Mouse (Mus musculus) neural tube, embryonic 14.5 days (tissue): ENCODE results near the gene Gas7. TPM values are rescaled to one million over a fixed set of nuclear protein-coding genes. Genes with fewer than 3 reads are reported as not detected.

ENCODE experiments used
- ATAC-seq: fragments of 200-750 bp; cut with Nextera tagmentation; 2 replicates; pipeline ENCODE4 v1.8.0; 2017; ENCODE audit warnings: low read depth, mild to moderate bottlenecking, moderate TSS enrichment, moderate library complexity
- H3K27ac ChIP-seq: fragments of 300-500 bp; sonication (generic); 2 replicates; pipeline ENCODE4 v1.5.1; 2014; ENCODE audit warnings: low read depth, mild to moderate bottlenecking, control low read depth, low read length, moderate library complexity, mixed read lengths
- H3K27me3 ChIP-seq: fragments of 300-500 bp; sonication (generic); 2 replicates; pipeline ENCODE4 v1.6.1; 2014; ENCODE audit warnings: low read length; ENCODE audit not compliant: control insufficient read depth, insufficient read depth
- H3K36me3 ChIP-seq: fragments of 300-500 bp; sonication (generic); 2 replicates; pipeline ENCODE4 v1.6.1; 2014; ENCODE audit warnings: low read length, mixed read lengths; ENCODE audit not compliant: control insufficient read depth, insufficient read depth
- H3K4me1 ChIP-seq: fragments of 300-500 bp; sonication (generic); 2 replicates; pipeline ENCODE4 v1.6.1; 2014; ENCODE audit warnings: low read length; ENCODE audit not compliant: control insufficient read depth, insufficient read depth
- H3K4me2 ChIP-seq: fragments of 300-500 bp; sonication (generic); 2 replicates; pipeline ENCODE4 v1.6.1; 2014; ENCODE audit warnings: mild to moderate bottlenecking, low read depth, low read length, control low read depth
- H3K4me3 ChIP-seq: fragments of 300-500 bp; sonication (generic); 2 replicates; pipeline ENCODE4 v1.5.1; 2014; ENCODE audit warnings: low read depth, low read length, control low read depth, mixed read lengths
- H3K9ac ChIP-seq: fragments of 300-500 bp; sonication (generic); replicated peaks from 2 replicates; pipeline ENCODE4 v1.6.1; 2014; ENCODE audit warnings: low read depth, mild to moderate bottlenecking, control low read depth, low read length, mixed read lengths
- H3K9me3 ChIP-seq: fragments of 300-500 bp; sonication (generic); 2 replicates; pipeline ENCODE4 v1.6.1; 2016; ENCODE audit warnings: low read length; ENCODE audit not compliant: control insufficient read depth
- WGBS: fragments of 180-500 bp; shearing (Covaris S2); extraction: QIAGEN DNeasy Blood & Tissue Kit; methylation state at CpG from one replicate; pipeline ENCODE4 v1.1.7; 2014; 5-methylcytosine and 5-hydroxymethylcytosine counted together
- polyA plus RNA-seq: library from polyadenylated mRNA; unstranded; fragments of >200 nt; fragmentation: Nextera tagmentation; extraction: Ambion mirVana; gene quantifications from 2 replicates; pipeline ENCODE4 v1.2.1, GENCODE M21; 2014

The Gas7 gene
- polyA plus RNA-seq: 17.9 and 22.1 TPM in 2 replicates

DNA sequence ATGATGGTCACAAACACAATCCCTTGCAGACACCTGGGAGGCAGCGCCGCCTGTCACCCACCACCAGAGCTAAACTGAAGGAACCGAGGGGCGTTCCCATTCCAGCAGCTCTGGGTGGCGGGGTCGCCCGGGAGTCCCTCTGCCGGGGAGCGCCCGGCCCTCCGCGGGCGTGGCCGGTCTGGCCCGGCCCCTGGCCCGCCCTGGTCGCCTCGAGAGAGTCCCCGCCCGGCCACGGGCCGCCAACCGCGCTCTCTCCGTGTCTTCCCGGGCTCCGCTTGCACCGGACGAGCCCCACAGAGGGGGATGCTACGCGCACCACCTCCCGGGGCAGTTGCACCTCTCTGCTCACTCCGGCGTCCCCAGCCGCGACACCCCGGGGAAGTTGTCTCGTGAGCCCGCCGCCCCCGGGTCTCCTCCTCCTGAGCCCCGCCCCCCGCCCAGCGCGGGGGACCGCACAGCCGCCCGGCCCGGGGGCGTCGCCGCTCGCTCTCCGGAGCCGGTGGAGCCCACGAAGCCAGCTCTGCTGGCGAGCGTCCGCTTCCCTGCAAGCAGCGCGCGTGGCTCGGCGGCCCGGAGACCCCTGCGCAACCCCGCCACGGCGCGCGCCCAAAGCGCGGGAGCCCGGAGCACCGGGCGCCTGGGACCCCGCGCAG lies at the start of gene Gas7:
TSS of gene Gas7 (plus strand) at position 564 of the 653 bp plus-strand sequence.
- H3K36me3 ChIP-seq: no peaks in the 10 kb centered on the region
- H3K27me3 ChIP-seq: peaks cover 5% of the 10 kb centered on the region
- H3K9me3 ChIP-seq: no peaks in the 10 kb centered on the region
- peak; percentile 86 for ATAC-seq
- peak within 1 kb of the TSS; percentile 69 for H3K4me3 ChIP-seq
- H3K27ac ChIP-seq: peak within 1 kb of the TSS; percentile 10; the same call in 1 of the 2 replicates
- WGBS: under 1% methylated on average over 66 of the region's 78 CpGs
- peak within 1 kb of the TSS; percentile 96 for H3K4me2 ChIP-seq
- H3K4me1 ChIP-seq: no peaks in the 10 kb centered on the region
- H3K9ac ChIP-seq: peak within 1 kb of the TSS; percentile 63

DNA sequence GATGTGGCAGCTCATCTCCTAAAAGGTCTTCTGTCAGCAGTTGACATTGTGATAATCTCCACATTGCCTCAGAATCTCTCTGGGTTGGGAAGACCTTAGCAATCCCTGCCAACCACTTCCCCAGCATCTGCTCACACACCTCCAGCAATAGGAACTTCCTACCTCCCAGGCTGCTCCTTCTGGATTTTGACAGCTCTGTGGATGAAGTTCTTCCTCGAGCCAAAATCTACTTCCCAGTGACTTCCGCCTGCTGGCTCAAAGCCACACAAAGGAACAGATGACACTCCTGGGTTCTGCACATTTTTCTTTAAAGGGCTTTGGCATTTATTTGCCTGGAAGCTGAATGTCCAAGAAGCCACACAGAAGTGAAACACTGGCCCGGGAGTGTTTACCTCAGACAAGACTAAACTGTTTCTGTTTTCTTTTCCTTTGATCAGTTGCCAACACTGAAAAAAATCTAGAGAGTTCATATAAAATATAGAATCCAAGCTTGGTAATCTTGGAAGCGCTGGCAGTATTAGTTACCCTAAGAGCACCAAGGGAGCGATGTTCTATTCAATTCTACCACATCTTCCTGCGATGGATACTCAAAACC lies 40.8 kb upstream of the Gas7 start:
- Histone ChIP-seq H3K4me1 (no peaks in the 10 kb centered on the region), H3K9me3 (no peaks in the 10 kb centered on the region), H3K27me3 (no peaks in the 10 kb centered on the region), H3K4me2 (no peak overlapping the region), H3K36me3 (no peaks in the 10 kb centered on the region), H3K4me3 (no peak overlapping the region), H3K27ac (no peak overlapping the region), H3K9ac (no peak overlapping the region)
- WGBS: 82% methylated on average over 6 of the region's 6 CpGs
- ATAC-seq: no peak

DNA sequence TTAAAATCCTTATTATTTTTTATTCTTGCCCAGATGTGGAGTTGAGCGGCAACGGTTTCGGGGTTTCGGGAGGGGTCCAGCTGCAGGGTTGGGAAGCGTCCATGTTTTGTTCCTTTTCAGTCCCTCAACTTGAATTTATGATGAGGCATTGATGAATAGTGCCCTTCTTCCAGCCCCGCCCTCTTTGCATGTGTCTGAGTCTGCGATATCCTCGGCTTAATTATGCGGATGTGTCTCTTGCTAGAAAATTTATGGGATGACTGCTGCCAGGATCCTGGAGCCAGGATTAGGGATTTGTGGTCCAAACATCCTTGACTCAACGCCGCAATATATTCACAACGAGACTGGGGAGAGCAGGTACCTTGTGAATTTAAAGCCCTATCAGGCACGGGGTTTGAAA lies 31.7 kb upstream of the Gas7 start:
- H3K27me3 ChIP-seq: no peaks in the 10 kb centered on the region
- peak; percentile 17; the same call in 1 of the 2 replicates for ATAC-seq
- H3K4me2 ChIP-seq: peak overlapping the region; percentile 8; the same call in 1 of the 2 replicates
- no peak overlapping the region for H3K27ac ChIP-seq
- H3K9me3 ChIP-seq: no peaks in the 10 kb centered on the region
- no peaks in the 10 kb centered on the region for H3K36me3 ChIP-seq
- no peak overlapping the region for H3K4me3 ChIP-seq
- H3K9ac ChIP-seq: no peak overlapping the region
- no peaks in the 10 kb centered on the region for H3K4me1 ChIP-seq
- 49% methylated on average over 13 of the region's 13 CpGs for WGBS

DNA sequence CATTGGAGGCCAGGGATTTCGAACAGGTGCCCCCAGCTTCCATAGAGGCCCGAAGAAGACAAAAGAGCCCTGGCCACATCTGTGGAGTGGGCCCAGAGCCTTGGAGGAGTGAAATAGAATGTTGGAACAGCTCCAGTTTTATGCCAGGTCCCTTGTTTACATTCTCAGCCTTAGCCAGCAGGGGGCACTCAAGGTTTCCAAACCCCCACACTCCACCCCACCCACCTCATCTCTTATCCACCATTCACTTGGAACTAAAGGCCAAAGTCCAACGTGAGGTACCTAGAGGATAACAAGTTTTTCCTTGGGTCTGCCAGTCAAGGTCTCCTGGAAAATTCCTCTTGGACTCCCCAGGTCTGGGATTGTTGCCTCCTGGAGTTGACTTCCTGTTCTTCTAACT lies 27.0 kb upstream of the Gas7 start:
- Histone ChIP-seq H3K4me1 (no peaks in the 10 kb centered on the region), H3K4me3 (no peak overlapping the region), H3K27ac (no peak overlapping the region), H3K36me3 (no peaks in the 10 kb centered on the region), H3K9me3 (no peaks in the 10 kb centered on the region), H3K9ac (no peak overlapping the region), H3K27me3 (no peaks in the 10 kb centered on the region), H3K4me2 (no peak overlapping the region)
- WGBS: 37% methylated on average over 3 of the region's 3 CpGs
- no peak for ATAC-seq

DNA sequence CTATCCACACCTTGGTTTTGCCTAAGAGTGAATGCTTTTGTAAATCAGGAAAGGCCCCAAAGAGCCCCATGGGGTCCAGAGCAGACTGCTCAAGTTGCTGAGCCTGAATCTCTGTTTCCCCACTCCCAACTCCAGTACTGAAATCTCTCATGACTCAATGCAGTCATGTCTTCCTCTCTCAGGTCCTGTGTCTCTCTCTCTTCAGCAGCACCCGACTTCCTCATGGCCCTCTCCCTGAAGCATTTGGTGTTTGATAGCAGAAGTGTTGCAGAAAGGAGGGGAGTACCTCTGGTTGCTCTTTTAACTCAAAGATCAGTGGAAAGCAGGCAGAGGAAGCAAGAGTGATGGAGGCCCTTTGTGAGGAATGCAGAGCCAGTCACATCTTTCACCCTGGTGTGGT lies 25.4 kb upstream of the Gas7 start:
- no peak for ATAC-seq
- Histone ChIP-seq H3K27ac (no peak overlapping the region), H3K4me1 (no peaks in the 10 kb centered on the region), H3K9me3 (no peaks in the 10 kb centered on the region), H3K27me3 (no peaks in the 10 kb centered on the region), H3K4me3 (no peak overlapping the region), H3K4me2 (no peak overlapping the region), H3K9ac (no peak overlapping the region), H3K36me3 (no peaks in the 10 kb centered on the region)
- 84% methylated on average over 1 of the region's 1 CpGs for WGBS

DNA sequence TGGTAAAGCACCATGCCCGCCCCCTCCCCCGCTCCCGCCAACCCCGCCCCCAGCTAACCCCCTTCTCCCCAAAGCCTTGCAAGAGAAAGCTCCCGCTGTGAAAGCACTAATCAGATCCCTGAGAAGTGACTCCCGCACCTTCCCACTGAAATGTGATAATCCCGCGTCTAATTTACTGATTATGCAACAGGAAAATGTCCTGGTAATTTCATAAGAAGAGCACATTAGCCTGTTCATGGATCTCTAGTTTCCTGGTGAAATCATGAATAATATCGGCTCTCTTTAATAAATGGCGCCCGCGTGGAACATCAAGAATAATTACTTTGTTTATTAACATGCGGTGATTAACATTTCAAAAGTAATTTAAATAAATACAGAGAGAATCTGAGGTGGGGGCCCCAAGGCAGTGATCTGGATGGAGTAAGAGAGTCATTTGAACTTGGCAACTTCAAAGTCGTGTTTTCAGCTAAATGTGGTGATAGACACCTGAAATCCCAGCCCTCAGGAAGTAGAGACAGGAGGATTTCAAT lies 24.1 kb upstream of the Gas7 start:
- Histone ChIP-seq H3K36me3 (no peaks in the 10 kb centered on the region), H3K9me3 (no peaks in the 10 kb centered on the region), H3K4me3 (no peak overlapping the region), H3K9ac (no peak overlapping the region), H3K27me3 (no peaks in the 10 kb centered on the region), H3K27ac (no peak overlapping the region), H3K4me2 (no peak overlapping the region), H3K4me1 (no peaks in the 10 kb centered on the region)
- 20% methylated on average over 14 of the region's 14 CpGs for WGBS
- 0 out of 2 replicates have a peak, but pooled peaks have one; percentile 17 for ATAC-seq

DNA sequence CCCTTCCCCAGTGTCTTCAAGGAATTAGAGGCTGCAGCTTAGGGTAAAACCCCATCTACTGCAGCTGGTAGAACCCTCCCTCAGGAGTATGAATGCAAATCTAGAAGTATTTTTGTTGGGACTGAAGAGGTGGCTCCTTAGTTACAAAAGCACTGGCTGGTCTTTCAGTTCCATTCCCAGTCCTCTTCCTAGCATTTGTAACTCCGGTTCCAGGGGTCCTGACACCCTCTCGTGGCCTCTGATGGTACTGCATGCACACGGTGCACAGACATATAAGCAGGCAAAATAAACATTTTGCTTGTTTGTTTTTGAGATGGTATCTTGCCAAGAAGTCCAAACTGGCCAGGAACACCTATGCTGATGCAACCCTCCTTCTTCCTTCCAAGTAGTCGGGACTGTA lies 23.4 kb upstream of the Gas7 start:
- Histone ChIP-seq H3K9me3 (no peaks in the 10 kb centered on the region), H3K4me1 (no peaks in the 10 kb centered on the region), H3K27me3 (no peaks in the 10 kb centered on the region), H3K36me3 (no peaks in the 10 kb centered on the region), H3K4me3 (no peak overlapping the region), H3K4me2 (no peak overlapping the region), H3K27ac (no peak overlapping the region), H3K9ac (no peak overlapping the region)
- ATAC-seq: no peak
- 70% methylated on average over 4 of the region's 4 CpGs for WGBS

DNA sequence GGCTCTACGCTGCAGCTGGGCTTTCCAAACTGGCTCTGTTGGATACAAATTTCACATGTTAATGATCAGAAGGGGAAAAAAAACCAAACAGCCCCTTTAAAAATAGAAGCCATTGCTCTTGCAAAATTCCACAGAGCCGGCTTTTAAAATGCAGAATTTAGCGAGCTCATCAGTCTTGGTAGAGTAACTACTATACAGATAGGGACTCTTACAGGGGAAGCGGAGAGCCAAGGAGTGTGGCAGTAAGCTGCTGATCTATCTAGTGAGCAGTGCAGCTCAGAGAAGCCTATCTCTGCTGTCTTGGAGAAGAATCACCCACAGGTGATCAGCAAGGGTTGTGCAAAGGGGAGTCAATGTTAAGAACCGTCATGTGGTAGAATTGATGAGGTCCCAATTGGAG lies 21.5 kb upstream of the Gas7 start:
- 87% methylated on average over 5 of the region's 5 CpGs for WGBS
- no peak for ATAC-seq
- Histone ChIP-seq H3K9ac (no peak overlapping the region), H3K4me2 (no peak overlapping the region), H3K36me3 (no peaks in the 10 kb centered on the region), H3K4me1 (no peaks in the 10 kb centered on the region), H3K27me3 (no peaks in the 10 kb centered on the region), H3K27ac (no peak overlapping the region), H3K4me3 (no peak overlapping the region), H3K9me3 (no peaks in the 10 kb centered on the region)

DNA sequence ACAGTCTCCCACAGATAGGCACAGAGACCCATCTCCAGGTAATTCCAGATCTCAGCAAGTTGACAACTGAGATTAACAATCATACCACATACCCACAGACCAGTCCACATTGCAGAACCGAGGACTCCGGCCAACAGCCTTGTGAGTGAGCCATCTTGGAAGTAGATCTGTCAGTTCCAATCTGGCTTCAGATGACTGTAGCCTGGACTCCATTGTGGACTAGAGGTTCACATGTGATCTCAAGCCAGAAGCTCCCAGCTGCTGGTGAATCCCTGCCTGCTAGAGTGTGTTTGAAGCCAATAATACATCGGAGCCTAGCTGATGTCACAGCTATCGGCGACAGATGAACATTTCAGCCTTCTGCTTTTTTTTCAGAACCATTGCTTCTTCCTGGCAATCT lies 16.5 kb upstream of the Gas7 start:
- 99% methylated on average over 5 of the region's 5 CpGs for WGBS

More for the DNA sequence above, 16.5 kb upstream of the Gas7 start:
- H3K36me3 ChIP-seq: no peaks in the 10 kb centered on the region
- H3K27me3 ChIP-seq: no peaks in the 10 kb centered on the region
- H3K9ac ChIP-seq: no peak overlapping the region
- no peak overlapping the region for H3K4me3 ChIP-seq
- no peak overlapping the region for H3K27ac ChIP-seq
- H3K4me2 ChIP-seq: no peak overlapping the region
- ATAC-seq: no peak
- H3K9me3 ChIP-seq: no peaks in the 10 kb centered on the region
- no peaks in the 10 kb centered on the region for H3K4me1 ChIP-seq
